ENCODE assay signal across 26 mouse cellular contexts in the genomic region with DNA sequence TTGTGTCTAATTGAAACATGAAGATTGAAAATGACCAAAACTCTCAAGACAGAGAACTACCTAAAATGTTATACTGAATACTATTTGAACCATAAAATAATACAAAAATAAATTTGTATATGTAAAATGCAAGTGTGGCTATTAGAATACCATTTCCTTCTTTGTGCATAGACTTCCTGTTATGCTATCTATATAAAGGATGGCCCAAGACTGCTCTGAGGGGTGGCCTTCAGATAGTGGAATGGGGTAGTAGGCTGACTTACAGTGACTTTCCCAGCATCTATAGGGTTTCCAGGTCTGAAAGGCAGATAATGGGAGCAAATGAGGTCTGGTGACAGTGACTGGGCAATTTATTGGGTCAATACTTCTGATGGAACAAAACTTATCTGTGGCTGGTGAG. TPM values are rescaled to one million over a fixed set of nuclear protein-coding genes. Genes with fewer than 3 reads are reported as not detected.
A peak's percentile ranks its signal among the peaks of the same experiment; 100 is the strongest.
DNase-seq lines count a peak whose midpoint lies in the region; ATAC-seq and TF ChIP-seq lines count a peak whose summit lies in the region.
"Had no signal": no experiment of that assay in that cellular context is flagged by ENCODE, and none has a peak within 500 bp of the region (broad histone marks: within the 10 kb centered on the region; RNA-seq: fewer than 3 reads in every experiment).

No protein-coding gene starts in this region.

- H3K4me3 ChIP-seq in MEL (ENCODE audit: control insufficient read depth in 1 of 2, insufficient read depth in 1 of 2, low read depth in 2 of 2, low read length in 2 of 2) = peak overlapping the region in 1 of 2 experiments; percentile 45; a peak in 2 of 4 replicates
- H3K4me3 ChIP-seq: embryonic facial prominence, embryonic 13.5 days; embryonic facial prominence, embryonic 15.5 days; erythroblast, embryonic 14.5 days; forebrain, embryonic 10.5 days; forebrain, embryonic 12.5 days had no signal

- H3K79me2 ChIP-seq in MEL (ENCODE audit: control insufficient read depth, insufficient read depth, low read length, poor library complexity) = no peaks in the 10 kb centered on the region; the same call in 1 of the 2 replicates

- intact Hi-C loops in left cerebral cortex, postnatal 25 days (cut with DNase I) = no loop called here

- H3K9ac ChIP-seq in MEL (ENCODE audit: control insufficient read depth, low read depth, low read length, poor library complexity, severe bottlenecking) = no peak overlapping the region
- H3K9ac ChIP-seq: embryonic facial prominence, embryonic 13.5 days; embryonic facial prominence, embryonic 15.5 days; forebrain, embryonic 12.5 days had no signal

- peaks cover 0 to 48% of the 10 kb centered on the region in 2 experiments; a peak in 2 of 4 replicates for H3K36me3 ChIP-seq in MEL (ENCODE audit: control insufficient read depth in 1 of 2, insufficient read depth in 2 of 2, low read length in 2 of 2)
- H3K36me3 ChIP-seq: embryonic facial prominence, embryonic 13.5 days; embryonic facial prominence, embryonic 15.5 days; forebrain, embryonic 10.5 days; forebrain, embryonic 12.5 days; G1E had no signal

- no peaks in the 10 kb centered on the region for H3K27me3 ChIP-seq in MEL (ENCODE audit: control insufficient read depth in 1 of 2, insufficient read depth in 2 of 2, low read length in 2 of 2)
- H3K27me3 ChIP-seq: CH12.LX; embryonic facial prominence, embryonic 13.5 days; embryonic facial prominence, embryonic 15.5 days; forebrain, embryonic 12.5 days had no signal

- peaks cover 23 to 37% of the 10 kb centered on the region in 2 experiments for H3K4me1 ChIP-seq in MEL (ENCODE audit: control insufficient read depth in 1 of 2, insufficient read depth in 2 of 2, low read length in 2 of 2)
- H3K4me1 ChIP-seq: forebrain, embryonic 10.5 days had no signal

- ATAC-seq in granulocyte monocyte progenitor cell, adult 5-6 weeks (replicated peaks; ENCODE audit: poor library complexity, severe bottlenecking) = peak; percentile 33
- 0 out of 2 replicates have a peak, but pooled peaks have one; percentile 18 for ATAC-seq in megakaryocyte progenitor cell, adult 5-6 weeks (replicated peaks; ENCODE audit: poor library complexity)
- ATAC-seq: activated CD4-positive, CD25-positive, alpha-beta regulatory T cell, adult 4 months; CD4-positive, CD25-positive, alpha-beta regulatory T cell, adult 4 months; forebrain, embryonic 14.5 days; forebrain, embryonic 16.5 days; Patski had no signal

- H3K27ac ChIP-seq in MEL (ENCODE audit: control insufficient read depth, low read depth, low read length) = 0 out of 2 replicates have a peak overlapping the region, but pooled peaks have one; percentile 1
- H3K27ac ChIP-seq: embryonic facial prominence, embryonic 13.5 days; embryonic facial prominence, embryonic 15.5 days; forebrain, embryonic 10.5 days; forebrain, embryonic 12.5 days had no signal

- peak; percentile 39 to 42; a peak in 2 of 4 replicates for TF ChIP-seq EP300 in MEL (IDR thresholded peaks at IDR 0.05; ENCODE audit: low read depth in 1 of 2, low read length in 2 of 2)

- no peak for TF ChIP-seq CTCF in MEL (IDR thresholded peaks at IDR 0.05 in 2 of 3, conservative IDR thresholded peaks at IDR 0.05 in 1 of 3; ENCODE audit: control insufficient read depth in 1 of 3, insufficient read depth in 1 of 3, low read depth in 2 of 3, low read length in 3 of 3, poor library complexity in 1 of 3, severe bottlenecking in 1 of 3)

- DNase-seq in MEL (ENCODE audit: low read depth, low spot score) = peak; percentile 77
- DNase-seq in embryo, embryonic 9.5 days (ENCODE audit: extremely low spot score) = no peak
- no peak for DNase-seq in left cerebral cortex, postnatal 25 days (ENCODE audit: low spot score in 2 of 2)
- DNase-seq: adrenal gland, adult 8-10 months; adrenal gland, postnatal 14 days; adrenal gland, postnatal 36 days; cerebellum, adult 11-12 months; cerebellum, adult 2 months; cerebellum, adult 9-10 months; cerebellum, postnatal 10 days; cerebellum, postnatal 25 days had no signal

- H3K9me3 ChIP-seq in MEL (replicated peaks; ENCODE audit: insufficient read depth, low read length) = no peaks in the 10 kb centered on the region
- H3K9me3 ChIP-seq: embryonic facial prominence, embryonic 13.5 days; embryonic facial prominence, embryonic 15.5 days; forebrain, embryonic 10.5 days; forebrain, embryonic 12.5 days; G1E had no signal

- no peak for TF ChIP-seq POLR2A in MEL (IDR thresholded peaks at IDR 0.05; ENCODE audit: control insufficient read depth in 1 of 2, insufficient read depth in 1 of 2, low read depth in 1 of 2, low read length in 2 of 2, poor library complexity in 1 of 2)

- no peak for TF ChIP-seq RAD21 in MEL (IDR thresholded peaks at IDR 0.05; ENCODE audit: low read depth, low read length)

TF ChIP-seq in MEL, 35 proteins besides CTCF, POLR2A, EP300 and RAD21:
- TF ChIP-seq ELF1 (IDR thresholded peaks at IDR 0.05; ENCODE audit: low read depth, low read length) = 0 out of 2 replicates have a peak, but pooled peaks have one; percentile 56
- TF ChIP-seq ZNF384 (IDR thresholded peaks at IDR 0.05; ENCODE audit: low read depth, low read length) = no peak
- TF ChIP-seq TBP (IDR thresholded peaks at IDR 0.05; ENCODE audit: low read depth, low read length) = peak; percentile 77
- no peak for TF ChIP-seq MAZ (IDR thresholded peaks at IDR 0.05; ENCODE audit: low read depth, low read length)
- no peak; the same call in 1 of the 2 replicates for TF ChIP-seq SIN3A (IDR thresholded peaks at IDR 0.05; ENCODE audit: low read length)
- peak; percentile 63 for TF ChIP-seq GATA1 (IDR thresholded peaks at IDR 0.05; ENCODE audit: low read depth, low read length)
- TF ChIP-seq MXI1 (IDR thresholded peaks at IDR 0.05; ENCODE audit: low read depth, low read length) = no peak
- no peak for TF ChIP-seq POLR2AphosphoS2 (IDR thresholded peaks at IDR 0.05; ENCODE audit: low read length)
- no peak for TF ChIP-seq UBTF (IDR thresholded peaks at IDR 0.05; ENCODE audit: borderline replicate concordance, insufficient read depth, low read depth, low read length)
- TF ChIP-seq POLR2AphosphoS5 (IDR thresholded peaks at IDR 0.05; ENCODE audit: borderline replicate concordance, low read depth, low read length) = no peak
- no peak for TF ChIP-seq ZC3H11A (IDR thresholded peaks at IDR 0.05; ENCODE audit: low read depth, low read length)
- TF ChIP-seq TAL1 (IDR thresholded peaks at IDR 0.05; ENCODE audit: low read length) = peak; percentile 17
TF ChIP-seq in MEL: peak in this region for 4.

RNA-seq across cellular contexts. Expression of a gene that starts 14.9 kb away (rescaled TPM):
- total RNA-seq in MEL (2012; rRNA removed) = 1.5 and 2.7 TPM in 2 replicates
- polyA plus RNA-seq in MEL (2012; ENCODE audit: insufficient read depth in 1 of 2, insufficient read length in 2 of 2, low read depth in 1 of 2, low replicate concordance in 2 of 2, missing spikeins in 1 of 2) = 1 to 10 TPM in 1 of 2 experiments, not detected in 1; 2.8 TPM
- 37.5 and 40.3 TPM in 2 replicates for total RNA-seq in granulocyte monocyte progenitor cell, adult 5-6 weeks (2014; fragmentation: Nextera tagmentation)
- 85.1 and 89.7 TPM in 2 replicates for total RNA-seq in granulocyte monocyte progenitor cell, adult 5-6 weeks (2017)
- 67.9 and 69.9 TPM in 2 replicates for total RNA-seq in megakaryocyte progenitor cell, adult 5-6 weeks (2015)
- 77.0 and 79.6 TPM in 2 replicates for total RNA-seq in megakaryocyte progenitor cell, adult 5-6 weeks (2017)
- 1 to 10 TPM; 1.6 to 1.7 TPM for total RNA-seq in left cerebral cortex, postnatal 25 days (2021)
- polyA plus RNA-seq: erythroblast, embryonic 14.5 days; Patski had no signal

RNA-seq across cellular contexts. Expression of a gene that starts 37.1 kb away (rescaled TPM):
- 0.35 and 0.39 TPM in 2 replicates for total RNA-seq in MEL (2012; rRNA removed)
- under 1 TPM in 1 of 2 experiments, not detected in 1; 0.45 TPM for polyA plus RNA-seq in MEL (2012; ENCODE audit: insufficient read depth in 1 of 2, insufficient read length in 2 of 2, low read depth in 1 of 2, low replicate concordance in 2 of 2, missing spikeins in 1 of 2)
- total RNA-seq in granulocyte monocyte progenitor cell, adult 5-6 weeks (2014; fragmentation: Nextera tagmentation) = not detected in 2 replicates
- total RNA-seq in granulocyte monocyte progenitor cell, adult 5-6 weeks (2017) = 0.43 and 5.2 TPM in 2 replicates
- total RNA-seq in megakaryocyte progenitor cell, adult 5-6 weeks (2015) = not detected in 2 replicates
- total RNA-seq in megakaryocyte progenitor cell, adult 5-6 weeks (2017) = 0.51 and 0.83 TPM in 2 replicates
- under 1 TPM; 0.18 to 0.23 TPM for total RNA-seq in left cerebral cortex, postnatal 25 days (2021)
- total RNA-seq: adrenal gland, adult 18-20 months had no signal
- polyA plus RNA-seq: embryonic facial prominence, embryonic 13.5 days; erythroblast, embryonic 14.5 days; forebrain, embryonic 10.5 days; G1E had no signal

RNA-seq across cellular contexts. Expression of a gene that starts 37.4 kb away (rescaled TPM):
- total RNA-seq in MEL (2012; rRNA removed) = 25.7 and 28.3 TPM in 2 replicates
- 10 to 100 TPM in 1 of 2 experiments, not detected in 1; 20.2 TPM for polyA plus RNA-seq in MEL (2012; ENCODE audit: insufficient read depth in 1 of 2, insufficient read length in 2 of 2, low read depth in 1 of 2, low replicate concordance in 2 of 2, missing spikeins in 1 of 2)
- 6.7 and 10.9 TPM in 2 replicates for total RNA-seq in granulocyte monocyte progenitor cell, adult 5-6 weeks (2014; fragmentation: Nextera tagmentation)
- total RNA-seq in granulocyte monocyte progenitor cell, adult 5-6 weeks (2017) = 7.4 and 13.1 TPM in 2 replicates
- 9.1 and 14.7 TPM in 2 replicates for total RNA-seq in megakaryocyte progenitor cell, adult 5-6 weeks (2015)
- 15.2 and 17.2 TPM in 2 replicates for total RNA-seq in megakaryocyte progenitor cell, adult 5-6 weeks (2017)
- 10 to 100 TPM; 11.8 to 13.3 TPM for total RNA-seq in left cerebral cortex, postnatal 25 days (2021)
- polyA plus RNA-seq: erythroblast, embryonic 14.5 days had no signal

Comparison
In these comparisons a context has a peak if more than half of its experiments do, and no peak if none do; other contexts are left out.
1. RNA of a gene that starts 14.9 kb away (total RNA-seq): 37.5 to 89.7 TPM in granulocyte monocyte progenitor cell, adult 5-6 weeks and 67.9 to 79.6 TPM in megakaryocyte progenitor cell, adult 5-6 weeks; 1.6 to 1.7 TPM in left cerebral cortex, postnatal 25 days and 1.5 to 2.7 TPM in MEL; every median in the first group is over 10 times any median in the second.